Mouse (Mus musculus) urinary bladder, postnatal 14 days (tissue): ENCODE measurements around the gene Trim47.

Experiments
- DNase-seq: peaks from one replicate; pipeline ENCODE4 v3.0.0; 2021; ENCODE audit warnings: low spot score

Trim47 gene

GRCm38 (mm10) chr11:116127156-116127980, at the start of gene Trim47:
Trim47 (minus strand) TSS chr11:116127210.
- DNase-seq, result peak; percentile 86

- no peak for DNase-seq
Observed at GRCm38 (mm10) chr11:116176010-116176409, 49.0 kb upstream of the Trim47 start.

- peak; percentile 24 for DNase-seq
Observed at GRCm38 (mm10) chr11:116174775-116175448, 47.9 kb upstream of the Trim47 start.

- DNase-seq, result no peak
Observed at GRCm38 (mm10) chr11:116171959-116172358, 44.9 kb upstream of the Trim47 start.

GRCm38 (mm10) chr11:116170003-116170800, 43.2 kb upstream of the Trim47 start:
- no peak for DNase-seq

- DNase-seq, result no peak
Observed at GRCm38 (mm10) chr11:116169214-116169613, 42.2 kb upstream of the Trim47 start.

GRCm38 (mm10) chr11:116167884-116168439, 41.0 kb upstream of the Trim47 start, which contains the start of gene Fbf1:
Fbf1 (minus strand) TSS chr11:116168166.
- peak; percentile 95 for DNase-seq

- DNase-seq, result no peak
Observed at GRCm38 (mm10) chr11:116167232-116167631, 40.2 kb upstream of the Trim47 start.

GRCm38 (mm10) chr11:116163002-116163401, 36.0 kb upstream of the Trim47 start:
- DNase-seq, result no peak

- no peak for DNase-seq
Observed at GRCm38 (mm10) chr11:116162146-116162545, 35.1 kb upstream of the Trim47 start.

- peak; percentile 81 for DNase-seq
Observed at GRCm38 (mm10) chr11:116161312-116161711, 34.3 kb upstream of the Trim47 start.

- no peak for DNase-seq
Observed at GRCm38 (mm10) chr11:116150960-116151359, 23.9 kb upstream of the Trim47 start.

- no peak for DNase-seq
Observed at GRCm38 (mm10) chr11:116149341-116149740, 22.3 kb upstream of the Trim47 start.

GRCm38 (mm10) chr11:116148761-116149221, 21.8 kb upstream of the Trim47 start:
- DNase-seq, result no peak

- peak; percentile 66 for DNase-seq
Observed at GRCm38 (mm10) chr11:116146294-116146985, 19.4 kb upstream of the Trim47 start.

- peak; percentile 32 for DNase-seq
Observed at GRCm38 (mm10) chr11:116145481-116146293, 18.7 kb upstream of the Trim47 start.

GRCm38 (mm10) chr11:116143468-116143867, 16.5 kb upstream of the Trim47 start:
- no peak for DNase-seq

- peak; percentile 31 for DNase-seq
Observed at GRCm38 (mm10) chr11:116142211-116142991, 15.4 kb upstream of the Trim47 start.

- DNase-seq, result peak; percentile 90
Observed at GRCm38 (mm10) chr11:116138468-116139138, 11.6 kb upstream of the Trim47 start, which contains the start of gene Mrpl38. Mrpl38 (minus strand) TSS chr11:116138868.
